Mouse (Mus musculus) spleen, adult 2 months (tissue): ENCODE measurements around the gene Epha4.

Source experiments
- CTCF ChIP-seq: fragments of 200-500 bp; IDR thresholded peaks from 2 replicates; pipeline ENCODE4 v1.5.1; 2011; ENCODE audit warnings: mild to moderate bottlenecking, inconsistent platforms; ENCODE audit not compliant: insufficient read depth, insufficient read length, insufficient replicate concordance; ENCODE audit errors: extremely low read depth
- POLR2A ChIP-seq: fragments of 200-500 bp; IDR thresholded peaks from 2 replicates; pipeline ENCODE4 v1.6.1; 2011; ENCODE audit warnings: low read depth, low read length, inconsistent platforms

GRCm38 (mm10) chr1:77370921-77371320, 144.0 kb downstream of the Epha4 start:
- TF ChIP-seq CTCF (no peak), POLR2A (no peak)
